Mouse (Mus musculus) forebrain, embryonic 16.5 days (tissue): ENCODE results near the gene Camsap2. TPM values are rescaled to one million over a fixed set of nuclear protein-coding genes. Genes with fewer than 3 reads are reported as not detected.

Source experiments
- ATAC-seq: fragments of 200-750 bp; cut with Nextera tagmentation; 2 replicates; pipeline ENCODE4 v1.8.0; 2017; ENCODE audit warnings: mild to moderate bottlenecking, moderate library complexity
- H3K27ac ChIP-seq: fragments of 300-500 bp; sonication (generic); 2 replicates; pipeline ENCODE4 v1.5.1; 2014; ENCODE audit warnings: low read length, control low read depth
- H3K27me3 ChIP-seq: fragments of 300-500 bp; sonication (generic); replicated peaks from 2 replicates; pipeline ENCODE4 v1.6.1; 2014; ENCODE audit warnings: low read length; ENCODE audit not compliant: control insufficient read depth, insufficient read depth
- H3K36me3 ChIP-seq: fragments of 300-500 bp; sonication (generic); 2 replicates; pipeline ENCODE4 v1.6.1; 2014; ENCODE audit not compliant: control insufficient read depth, insufficient read depth
- H3K4me1 ChIP-seq: fragments of 300-500 bp; sonication (generic); replicated peaks from 2 replicates; pipeline ENCODE4 v1.6.1; 2014; ENCODE audit warnings: low read length; ENCODE audit not compliant: control insufficient read depth, insufficient read depth
- H3K4me2 ChIP-seq: fragments of 300-500 bp; sonication (generic); 2 replicates; pipeline ENCODE4 v1.6.1; 2014; ENCODE audit warnings: mild to moderate bottlenecking, low read length, control low read depth
- H3K4me3 ChIP-seq: fragments of 300-500 bp; sonication (generic); replicated peaks from 2 replicates; pipeline ENCODE4 v1.5.1; 2014; ENCODE audit warnings: mild to moderate bottlenecking, low read length, control low read depth
- H3K9ac ChIP-seq: fragments of 300-500 bp; sonication (generic); replicated peaks from 2 replicates; pipeline ENCODE4 v1.6.1; 2014; ENCODE audit warnings: low read depth, low read length, control low read depth
- H3K9me3 ChIP-seq: fragments of 300-500 bp; sonication (generic); 2 replicates; pipeline ENCODE4 v1.6.1; 2016; ENCODE audit warnings: low read length; ENCODE audit not compliant: control insufficient read depth
- WGBS: fragments of 180-500 bp; shearing (Covaris S2); extraction: QIAGEN DNeasy Blood & Tissue Kit; methylation state at CpG from one replicate; pipeline ENCODE4 v1.1.7; 2014; 5-methylcytosine and 5-hydroxymethylcytosine counted together
- polyA plus RNA-seq: library from polyadenylated mRNA; unstranded; fragments of >200 nt; fragmentation: Nextera tagmentation; extraction: Ambion mirVana; gene quantifications from 2 replicates; pipeline ENCODE4 v1.2.1, GENCODE M21; 2015

Gene Camsap2
- 30.8 and 32.0 TPM in 2 replicates for polyA plus RNA-seq

- ATAC-seq, result peak; percentile 99
- H3K9me3 ChIP-seq, result no peaks in the 10 kb centered on the region
- no peaks in the 10 kb centered on the region for H3K36me3 ChIP-seq
- peak within 1 kb of the TSS; percentile 98 for H3K27ac ChIP-seq
- H3K4me2 ChIP-seq, result peak within 1 kb of the TSS; percentile 73
- peaks cover 26% of the 10 kb centered on the region for H3K4me1 ChIP-seq
- no peaks in the 10 kb centered on the region for H3K27me3 ChIP-seq
- H3K9ac ChIP-seq, result peak within 1 kb of the TSS; percentile 97
- H3K4me3 ChIP-seq, result peak within 1 kb of the TSS; percentile 75
- under 1% methylated on average over 79 of the region's 121 CpGs for WGBS
These were observed at the start of gene Camsap2 for GRCm38 (mm10) chr1:136345454-136346372. Gene Camsap2 (minus strand): TSS chr1:136346104.

- Histone ChIP-seq H3K4me1 (0 out of 2 replicates have a peak, but pooled peaks cover 2% of the 10 kb centered on the region), H3K27ac (no peak overlapping the region), H3K9me3 (no peaks in the 10 kb centered on the region), H3K4me3 (no peak overlapping the region), H3K36me3 (no peaks in the 10 kb centered on the region), H3K9ac (no peak overlapping the region), H3K27me3 (no peaks in the 10 kb centered on the region), H3K4me2 (peak overlapping the region; percentile 24; the same call in 1 of the 2 replicates)
- no peak for ATAC-seq
- WGBS, result 40% methylated on average over 5 of the region's 5 CpGs
These were observed 49.2 kb upstream of the Camsap2 start for GRCm38 (mm10) chr1:136395073-136395472.

GRCm38 (mm10) chr1:136394506-136394905 lies 48.6 kb upstream of the Camsap2 start:
- Histone ChIP-seq H3K27me3 (no peaks in the 10 kb centered on the region), H3K4me2 (peak overlapping the region; percentile 24), H3K36me3 (no peaks in the 10 kb centered on the region), H3K4me1 (0 out of 2 replicates have a peak, but pooled peaks cover 2% of the 10 kb centered on the region), H3K9me3 (no peaks in the 10 kb centered on the region), H3K4me3 (no peak overlapping the region), H3K9ac (no peak overlapping the region), H3K27ac (no peak overlapping the region)
- ATAC-seq, result peak; percentile 83
- 28% methylated on average over 10 of the region's 10 CpGs for WGBS

GRCm38 (mm10) chr1:136386914-136387313 lies 41.0 kb upstream of the Camsap2 start:
- Histone ChIP-seq H3K36me3 (no peaks in the 10 kb centered on the region), H3K9me3 (no peaks in the 10 kb centered on the region), H3K27ac (no peak overlapping the region), H3K27me3 (no peaks in the 10 kb centered on the region), H3K4me3 (no peak overlapping the region), H3K4me2 (no peak overlapping the region), H3K9ac (no peak overlapping the region), H3K4me1 (no peaks in the 10 kb centered on the region)
- ATAC-seq, result no peak
- WGBS, result 53% methylated on average over 5 of the region's 6 CpGs

GRCm38 (mm10) chr1:136381583-136381982 lies 35.7 kb upstream of the Camsap2 start:
- no peak for ATAC-seq
- Histone ChIP-seq H3K4me3 (no peak overlapping the region), H3K27me3 (no peaks in the 10 kb centered on the region), H3K4me2 (no peak overlapping the region), H3K4me1 (0 out of 2 replicates have a peak, but pooled peaks cover 4% of the 10 kb centered on the region), H3K9ac (no peak overlapping the region), H3K36me3 (no peaks in the 10 kb centered on the region), H3K9me3 (no peaks in the 10 kb centered on the region), H3K27ac (no peak overlapping the region)
- WGBS, result 77% methylated on average over 5 of the region's 5 CpGs

- no peak overlapping the region for H3K27ac ChIP-seq
- H3K27me3 ChIP-seq, result no peaks in the 10 kb centered on the region
- H3K36me3 ChIP-seq, result no peaks in the 10 kb centered on the region
- ATAC-seq, result no peak
- no peaks in the 10 kb centered on the region for H3K9me3 ChIP-seq
- 73% methylated on average over 6 of the region's 6 CpGs for WGBS
- 0 out of 2 replicates have a peak, but pooled peaks cover 4% of the 10 kb centered on the region for H3K4me1 ChIP-seq
- no peak overlapping the region for H3K4me2 ChIP-seq
- H3K4me3 ChIP-seq, result no peak overlapping the region
- no peak overlapping the region for H3K9ac ChIP-seq
These were observed 35.3 kb upstream of the Camsap2 start for GRCm38 (mm10) chr1:136381169-136381568.

- Histone ChIP-seq H3K9ac (no peak overlapping the region), H3K36me3 (no peaks in the 10 kb centered on the region), H3K9me3 (no peaks in the 10 kb centered on the region), H3K27me3 (no peaks in the 10 kb centered on the region), H3K27ac (no peak overlapping the region), H3K4me3 (no peak overlapping the region), H3K4me2 (no peak overlapping the region), H3K4me1 (0 out of 2 replicates have a peak, but pooled peaks cover 4% of the 10 kb centered on the region)
- ATAC-seq, result no peak
- whole genome bisulfite sequencing, result 90% methylated on average over 8 of the region's 8 CpGs
These were observed 34.7 kb upstream of the Camsap2 start for GRCm38 (mm10) chr1:136380606-136381005.

- Histone ChIP-seq H3K4me3 (no peak overlapping the region), H3K4me1 (0 out of 2 replicates have a peak, but pooled peaks cover 4% of the 10 kb centered on the region), H3K27ac (no peak overlapping the region), H3K4me2 (no peak overlapping the region), H3K36me3 (no peaks in the 10 kb centered on the region), H3K27me3 (no peaks in the 10 kb centered on the region), H3K9ac (no peak overlapping the region), H3K9me3 (no peaks in the 10 kb centered on the region)
- 91% methylated on average over 4 of the region's 4 CpGs for WGBS
- ATAC-seq, result no peak
These were observed 34.3 kb upstream of the Camsap2 start for GRCm38 (mm10) chr1:136380161-136380560.

- no peaks in the 10 kb centered on the region for H3K27me3 ChIP-seq
- WGBS, result 88% methylated on average over 7 of the region's 7 CpGs
- no peak overlapping the region for H3K4me3 ChIP-seq
- H3K4me2 ChIP-seq, result no peak overlapping the region
- H3K9me3 ChIP-seq, result no peaks in the 10 kb centered on the region
- 0 out of 2 replicates have a peak, but pooled peaks cover 4% of the 10 kb centered on the region for H3K4me1 ChIP-seq
- no peak overlapping the region for H3K27ac ChIP-seq
- ATAC-seq, result no peak
- H3K9ac ChIP-seq, result no peak overlapping the region
- no peaks in the 10 kb centered on the region for H3K36me3 ChIP-seq
These were observed 33.4 kb upstream of the Camsap2 start for GRCm38 (mm10) chr1:136379261-136379660.
